Mouse (Mus musculus): ENCODE results near the gene Clca1. TPM values are rescaled to one million over a fixed set of nuclear protein-coding genes. Genes with fewer than 3 reads are reported as not detected.

The Clca1 gene
- polyA plus RNA-seq, 1 experiment from 2014 or later, result 0.47 TPM

DNA sequence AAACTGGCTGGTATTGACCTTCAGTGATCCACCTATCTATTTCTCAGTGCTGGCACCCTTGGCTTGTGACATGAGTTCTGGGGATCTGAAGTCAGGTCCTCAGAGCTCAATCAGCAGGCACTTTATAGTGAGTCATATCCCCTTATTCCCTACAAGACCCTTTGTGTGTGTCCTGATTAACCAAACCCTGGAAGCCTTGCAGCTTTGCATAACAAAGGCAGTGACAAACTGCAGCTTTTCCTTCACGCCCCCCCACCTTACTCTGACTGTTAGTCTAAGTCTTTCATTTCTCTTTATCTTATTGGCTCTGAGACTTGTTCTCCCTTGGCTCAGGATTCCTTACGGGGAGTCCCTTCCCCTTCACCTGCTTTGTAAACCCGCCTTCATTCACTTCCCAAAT is 14.8 kb downstream of the Clca1 start:
- Histone ChIP-seq H3K4me3 (ENCODE audit: low read length) (no peak overlapping the region), H3K4me1 (ENCODE audit: control insufficient read depth, insufficient read depth, low read length) (no peaks in the 10 kb centered on the region), H3K27me3 (ENCODE audit: control insufficient read depth, insufficient read depth, low read length) (no peaks in the 10 kb centered on the region), H3K4me2 (ENCODE audit: low read depth, low read length) (no peak overlapping the region), H3K9me3 (replicated peaks; ENCODE audit: control insufficient read depth, low read length) (no peaks in the 10 kb centered on the region), H3K27ac (ENCODE audit: low read length) (no peak overlapping the region), H3K9ac (ENCODE audit: low read length) (no peak overlapping the region), H3K36me3 (ENCODE audit: control insufficient read depth, insufficient read depth) (no peaks in the 10 kb centered on the region)
- no peak for ATAC-seq (replicated peaks; ENCODE audit: extremely low read depth, insufficient read depth, low FRiP score)
- 70% methylated on average over 3 of the region's 3 CpGs for WGBS

DNA sequence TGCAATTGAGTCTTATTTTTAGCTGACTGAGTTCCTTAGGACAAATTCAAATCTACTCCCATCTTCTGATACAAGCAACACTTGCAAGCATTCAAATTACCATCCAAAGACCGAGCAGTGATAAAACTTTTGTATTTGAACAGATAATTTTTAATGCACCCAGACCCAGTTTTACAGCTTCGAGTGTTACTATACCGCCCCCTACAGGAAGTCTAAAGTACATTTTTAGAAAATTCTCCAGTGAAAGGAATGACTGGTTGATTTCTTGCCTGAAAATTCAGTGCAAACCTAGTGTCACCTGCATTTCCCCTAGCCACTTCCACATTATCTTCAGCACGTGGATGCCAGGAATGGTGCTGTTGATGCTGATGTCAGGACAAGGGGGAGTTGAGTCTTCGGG is 28.2 kb downstream of the Clca1 start:
- no peaks in the 10 kb centered on the region for H3K9me3 ChIP-seq (replicated peaks; ENCODE audit: control insufficient read depth, low read length)
- no peaks in the 10 kb centered on the region for H3K4me1 ChIP-seq (ENCODE audit: control insufficient read depth, insufficient read depth, low read length)
- no peak for ATAC-seq (replicated peaks; ENCODE audit: extremely low read depth, insufficient read depth, low FRiP score)
- H3K4me2 ChIP-seq (ENCODE audit: low read depth, low read length), result no peak overlapping the region
- WGBS, result 27% methylated on average over 5 of the region's 5 CpGs
- no peak overlapping the region for H3K9ac ChIP-seq (ENCODE audit: low read length)
- no peak overlapping the region for H3K4me3 ChIP-seq (ENCODE audit: low read length)
- H3K36me3 ChIP-seq (ENCODE audit: control insufficient read depth, insufficient read depth), result no peaks in the 10 kb centered on the region
- H3K27ac ChIP-seq (ENCODE audit: low read length), result no peak overlapping the region
- no peaks in the 10 kb centered on the region for H3K27me3 ChIP-seq (ENCODE audit: control insufficient read depth, insufficient read depth, low read length)

DNA sequence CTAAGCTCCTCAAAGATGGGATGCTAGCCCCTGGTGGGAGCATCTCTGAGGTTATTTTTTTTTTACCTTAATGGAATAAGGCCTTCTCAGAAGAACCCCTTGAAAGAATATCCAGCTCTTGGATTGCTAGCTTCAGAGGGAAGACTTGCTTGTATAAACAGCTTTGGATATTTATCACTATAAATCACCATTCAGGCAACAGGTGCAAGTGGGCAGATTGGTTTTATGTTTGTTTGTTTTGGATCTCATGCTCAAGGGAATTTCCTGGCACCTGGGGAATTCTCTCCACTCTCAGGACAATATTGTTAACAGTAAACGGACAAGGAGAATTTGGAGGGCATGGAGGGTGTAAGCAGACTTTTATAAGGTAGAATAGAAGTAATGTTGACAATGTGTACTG is 31.7 kb downstream of the Clca1 start:
- Histone ChIP-seq H3K36me3 (ENCODE audit: control insufficient read depth, insufficient read depth) (no peaks in the 10 kb centered on the region), H3K4me2 (ENCODE audit: low read depth, low read length) (no peak overlapping the region), H3K27me3 (ENCODE audit: control insufficient read depth, insufficient read depth, low read length) (no peaks in the 10 kb centered on the region), H3K9me3 (replicated peaks; ENCODE audit: control insufficient read depth, low read length) (no peaks in the 10 kb centered on the region), H3K4me1 (ENCODE audit: control insufficient read depth, insufficient read depth, low read length) (no peaks in the 10 kb centered on the region), H3K4me3 (ENCODE audit: low read length) (no peak overlapping the region), H3K27ac (ENCODE audit: low read length) (no peak overlapping the region), H3K9ac (ENCODE audit: low read length) (no peak overlapping the region)
- 44% methylated on average over 1 of the region's 1 CpGs for WGBS
- ATAC-seq (replicated peaks; ENCODE audit: extremely low read depth, insufficient read depth, low FRiP score), result no peak

GRCm38 (mm10) chr3:144993055-144993454 is 39.5 kb downstream of the Clca1 start:
- no peaks in the 10 kb centered on the region for H3K36me3 ChIP-seq (ENCODE audit: control insufficient read depth, insufficient read depth)

GRCm38 (mm10) chr3:144992618-144993017 is 40.0 kb downstream of the Clca1 start:
- no peak overlapping the region for H3K9ac ChIP-seq (ENCODE audit: low read length)
- H3K4me3 ChIP-seq (ENCODE audit: low read length), result no peak overlapping the region
- H3K4me1 ChIP-seq (ENCODE audit: control insufficient read depth, insufficient read depth, low read length), result no peaks in the 10 kb centered on the region
- no peaks in the 10 kb centered on the region for H3K36me3 ChIP-seq (ENCODE audit: control insufficient read depth, insufficient read depth)
- no peak overlapping the region for H3K27ac ChIP-seq (ENCODE audit: low read length)
- no peaks in the 10 kb centered on the region for H3K9me3 ChIP-seq (replicated peaks; ENCODE audit: control insufficient read depth, low read length)
- no peak for ATAC-seq (replicated peaks; ENCODE audit: extremely low read depth, insufficient read depth, low FRiP score)
- H3K27me3 ChIP-seq (ENCODE audit: control insufficient read depth, insufficient read depth, low read length), result no peaks in the 10 kb centered on the region
- H3K4me2 ChIP-seq (ENCODE audit: low read depth, low read length), result no peak overlapping the region

More at GRCm38 (mm10) chr3:144993055-144993454, 39.5 kb downstream of the Clca1 start:
- H3K9ac ChIP-seq (ENCODE audit: low read length), result no peak overlapping the region
- no peaks in the 10 kb centered on the region for H3K27me3 ChIP-seq (ENCODE audit: control insufficient read depth, insufficient read depth, low read length)
- no peak overlapping the region for H3K4me2 ChIP-seq (ENCODE audit: low read depth, low read length)
- no peak overlapping the region for H3K4me3 ChIP-seq (ENCODE audit: low read length)
- no peaks in the 10 kb centered on the region for H3K4me1 ChIP-seq (ENCODE audit: control insufficient read depth, insufficient read depth, low read length)
- no peaks in the 10 kb centered on the region for H3K9me3 ChIP-seq (replicated peaks; ENCODE audit: control insufficient read depth, low read length)
- ATAC-seq (replicated peaks; ENCODE audit: extremely low read depth, insufficient read depth, low FRiP score), result no peak
- no peak overlapping the region for H3K27ac ChIP-seq (ENCODE audit: low read length)
- WGBS, result 86% methylated on average over 5 of the region's 5 CpGs

- Histone ChIP-seq H3K36me3 (ENCODE audit: control insufficient read depth, insufficient read depth) (no peaks in the 10 kb centered on the region), H3K27ac (ENCODE audit: low read length) (no peak overlapping the region), H3K4me2 (ENCODE audit: low read depth, low read length) (no peak overlapping the region), H3K9me3 (replicated peaks; ENCODE audit: control insufficient read depth, low read length) (no peaks in the 10 kb centered on the region), H3K4me3 (ENCODE audit: low read length) (no peak overlapping the region), H3K4me1 (ENCODE audit: control insufficient read depth, insufficient read depth, low read length) (no peaks in the 10 kb centered on the region), H3K27me3 (ENCODE audit: control insufficient read depth, insufficient read depth, low read length) (no peaks in the 10 kb centered on the region), H3K9ac (ENCODE audit: low read length) (no peak overlapping the region)
- WGBS, result 70% methylated on average over 5 of the region's 5 CpGs
- no peak for ATAC-seq (replicated peaks; ENCODE audit: extremely low read depth, insufficient read depth, low FRiP score)
Measured at GRCm38 (mm10) chr3:144985890-144986289, 46.7 kb downstream of the Clca1 start.

GRCm38 (mm10) chr3:144980551-144980950 is 52.0 kb downstream of the Clca1 start:
- no peaks in the 10 kb centered on the region for H3K36me3 ChIP-seq (ENCODE audit: control insufficient read depth, insufficient read depth)
- H3K4me3 ChIP-seq (ENCODE audit: low read length), result no peak overlapping the region
- no peak overlapping the region for H3K27ac ChIP-seq (ENCODE audit: low read length)
- no peaks in the 10 kb centered on the region for H3K9me3 ChIP-seq (replicated peaks; ENCODE audit: control insufficient read depth, low read length)
- no peak for ATAC-seq (replicated peaks; ENCODE audit: extremely low read depth, insufficient read depth, low FRiP score)
- no peaks in the 10 kb centered on the region for H3K4me1 ChIP-seq (ENCODE audit: control insufficient read depth, insufficient read depth, low read length)
- no peak overlapping the region for H3K9ac ChIP-seq (ENCODE audit: low read length)
- no peak overlapping the region for H3K4me2 ChIP-seq (ENCODE audit: low read depth, low read length)
- no peaks in the 10 kb centered on the region for H3K27me3 ChIP-seq (ENCODE audit: control insufficient read depth, insufficient read depth, low read length)
- 82% methylated on average over 6 of the region's 6 CpGs for WGBS

DNA sequence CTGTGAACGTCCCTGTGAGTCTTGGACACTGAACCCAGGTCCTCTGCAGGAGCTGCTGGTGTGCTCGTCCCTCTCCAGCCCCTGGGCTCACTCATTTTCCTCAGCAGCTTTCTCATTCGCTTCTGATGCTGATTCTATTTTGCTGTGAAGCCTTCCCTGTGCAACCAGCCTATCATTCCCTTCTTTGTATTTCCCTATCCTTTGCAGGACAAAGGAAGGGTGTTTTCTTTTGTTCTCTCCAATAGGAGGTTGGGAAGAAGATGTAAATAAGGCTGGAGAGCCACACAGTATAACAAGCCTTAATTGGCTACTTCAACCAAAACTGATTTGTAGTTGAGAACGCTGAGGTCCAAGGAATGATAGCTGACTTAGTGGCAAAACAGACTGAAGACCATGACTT is 54.9 kb downstream of the Clca1 start:
- Histone ChIP-seq H3K4me2 (ENCODE audit: low read depth, low read length) (no peak overlapping the region), H3K4me3 (ENCODE audit: low read length) (no peak overlapping the region), H3K9me3 (replicated peaks; ENCODE audit: control insufficient read depth, low read length) (no peaks in the 10 kb centered on the region), H3K27ac (ENCODE audit: low read length) (no peak overlapping the region), H3K9ac (ENCODE audit: low read length) (no peak overlapping the region), H3K36me3 (ENCODE audit: control insufficient read depth, insufficient read depth) (no peaks in the 10 kb centered on the region), H3K27me3 (ENCODE audit: control insufficient read depth, insufficient read depth, low read length) (no peaks in the 10 kb centered on the region), H3K4me1 (ENCODE audit: control insufficient read depth, insufficient read depth, low read length) (no peaks in the 10 kb centered on the region)
- no peak for ATAC-seq (replicated peaks; ENCODE audit: extremely low read depth, insufficient read depth, low FRiP score)
- WGBS, result 54% methylated on average over 4 of the region's 4 CpGs

GRCm38 (mm10) chr3:144976091-144976490 is 56.5 kb downstream of the Clca1 start:
- no peak overlapping the region for H3K27ac ChIP-seq (ENCODE audit: low read length)
- H3K9ac ChIP-seq (ENCODE audit: low read length), result no peak overlapping the region
- H3K27me3 ChIP-seq (ENCODE audit: control insufficient read depth, insufficient read depth, low read length), result no peaks in the 10 kb centered on the region
- H3K4me1 ChIP-seq (ENCODE audit: control insufficient read depth, insufficient read depth, low read length), result no peaks in the 10 kb centered on the region
- no peak overlapping the region for H3K4me2 ChIP-seq (ENCODE audit: low read depth, low read length)
- no peak overlapping the region for H3K4me3 ChIP-seq (ENCODE audit: low read length)
- WGBS, result 37% methylated on average over 1 of the region's 1 CpGs
- no peaks in the 10 kb centered on the region for H3K9me3 ChIP-seq (replicated peaks; ENCODE audit: control insufficient read depth, low read length)
- H3K36me3 ChIP-seq (ENCODE audit: control insufficient read depth, insufficient read depth), result no peaks in the 10 kb centered on the region
- no peak for ATAC-seq (replicated peaks; ENCODE audit: extremely low read depth, insufficient read depth, low FRiP score)

- Histone ChIP-seq H3K36me3 (ENCODE audit: control insufficient read depth, insufficient read depth) (no peaks in the 10 kb centered on the region), H3K27me3 (ENCODE audit: control insufficient read depth, insufficient read depth, low read length) (no peaks in the 10 kb centered on the region), H3K9ac (ENCODE audit: low read length) (no peak within 1 kb of the TSS), H3K9me3 (replicated peaks; ENCODE audit: control insufficient read depth, low read length) (no peaks in the 10 kb centered on the region), H3K4me2 (ENCODE audit: low read depth, low read length) (no peak within 1 kb of the TSS), H3K4me1 (ENCODE audit: control insufficient read depth, insufficient read depth, low read length) (no peaks in the 10 kb centered on the region), H3K27ac (ENCODE audit: low read length) (no peak within 1 kb of the TSS), H3K4me3 (ENCODE audit: low read length) (no peak within 1 kb of the TSS)
- no peak for ATAC-seq (replicated peaks; ENCODE audit: extremely low read depth, insufficient read depth, low FRiP score)
Measured at GRCm38 (mm10) chr3:144974945-144975344, 57.6 kb downstream of the Clca1 start, which contains the start of gene Clca4a. Clca4a (minus strand) TSS chr3:144975045.
